In the genomic region with DNA sequence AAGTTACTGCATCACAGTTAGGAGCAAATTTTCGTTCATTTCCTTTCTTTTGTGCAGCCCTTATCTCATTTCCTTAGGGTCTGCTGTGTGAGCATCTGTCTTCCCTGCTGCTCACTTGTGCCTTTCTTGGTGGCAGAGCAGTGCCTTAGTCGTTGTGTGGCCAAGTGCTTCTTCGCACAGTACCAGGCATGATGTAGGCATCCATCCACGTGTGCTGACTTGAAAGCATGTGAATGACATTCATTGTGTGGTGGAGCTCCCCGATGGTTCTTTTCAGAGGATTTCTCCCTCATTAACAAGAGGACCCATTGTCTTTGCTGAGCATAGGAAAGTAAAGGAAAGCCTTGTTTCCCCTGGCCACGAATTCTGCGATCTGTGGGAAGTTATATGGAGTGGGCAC, we compare ENCODE assay signal across 23 mouse cellular contexts. TPM values are rescaled to one million over a fixed set of nuclear protein-coding genes. Genes with fewer than 3 reads are reported as not detected.
A peak's percentile ranks its signal among the peaks of the same experiment; 100 is the strongest.
DNase-seq lines count a peak whose midpoint lies in the region; ATAC-seq lines count a peak whose summit lies in the region.
"Had no signal": no experiment of that assay in that cellular context is flagged by ENCODE, and none has a peak within 500 bp of the region (broad histone marks: within the 10 kb centered on the region; RNA-seq: fewer than 3 reads in every experiment).

No protein-coding gene starts in this region.

- ATAC-seq in forebrain, embryonic 13.5 days = peak; percentile 57; the same call in 1 of the 2 replicates
- ATAC-seq in forebrain, embryonic 15.5 days (replicated peaks) = no peak; the same call in 1 of the 2 replicates
- ATAC-seq: CD4-positive, CD25-positive, alpha-beta regulatory T cell, adult 4 months; liver, postnatal 0 days; lung, postnatal 0 days had no signal

- H3K4me2 ChIP-seq in forebrain, embryonic 13.5 days = no peak overlapping the region
- H3K4me2 ChIP-seq in forebrain, embryonic 15.5 days (replicated peaks) = no peak overlapping the region
- H3K4me2 ChIP-seq: embryonic facial prominence, embryonic 12.5 days; heart, embryonic 11.5 days; kidney, embryonic 15.5 days; limb, embryonic 12.5 days; liver, embryonic 11.5 days had no signal

- DNase-seq in left cerebral cortex, adult 11 months (ENCODE audit: low spot score) = peak; percentile 2
- no peak for DNase-seq in left cerebral cortex, postnatal 4 days
- peak; percentile 74 for DNase-seq in brain, adult 2 months (ENCODE audit: low read depth, low spot score)
- DNase-seq in mesoderm, embryonic 11.5 days (ENCODE audit: low read depth, low spot score) = peak; percentile 25
- DNase-seq in heart, adult 9 months (ENCODE audit: low spot score in 2 of 2) = no peak
- DNase-seq: adrenal gland, postnatal 36 days; cerebellum, adult 11-12 months; cerebellum, postnatal 10 days; kidney, adult 11 months; kidney, postnatal 4 days; liver, postnatal 0 days had no signal

- no peak overlapping the region for H3K4me3 ChIP-seq in forebrain, embryonic 13.5 days
- H3K4me3 ChIP-seq in forebrain, embryonic 15.5 days = no peak overlapping the region
- H3K4me3 ChIP-seq: embryonic facial prominence, embryonic 12.5 days; erythroblast, embryonic 14.5 days; kidney, embryonic 15.5 days; limb, embryonic 12.5 days; midbrain, embryonic 10.5 days had no signal

- H3K9me3 ChIP-seq in forebrain, embryonic 13.5 days (replicated peaks) = no peaks in the 10 kb centered on the region
- no peaks in the 10 kb centered on the region for H3K9me3 ChIP-seq in forebrain, embryonic 15.5 days
- H3K9me3 ChIP-seq: embryonic facial prominence, embryonic 12.5 days; kidney, embryonic 15.5 days; limb, embryonic 12.5 days; midbrain, embryonic 10.5 days had no signal

- no peak overlapping the region for H3K9ac ChIP-seq in forebrain, embryonic 13.5 days
- H3K9ac ChIP-seq in forebrain, embryonic 15.5 days (replicated peaks) = no peak overlapping the region
- H3K9ac ChIP-seq: embryonic facial prominence, embryonic 12.5 days; kidney, embryonic 15.5 days; limb, embryonic 12.5 days; liver, postnatal 0 days had no signal

- intact Hi-C loops in left cerebral cortex, postnatal 4 days (cut with DNase I) = no loop called here

- 21% methylated on average over 7 of the region's 7 CpGs for WGBS in forebrain, embryonic 13.5 days
- WGBS in forebrain, embryonic 15.5 days = 12% methylated on average over 7 of the region's 7 CpGs

- H3K27ac ChIP-seq in forebrain, embryonic 13.5 days = no peak overlapping the region
- no peak overlapping the region for H3K27ac ChIP-seq in forebrain, embryonic 15.5 days (replicated peaks)
- H3K27ac ChIP-seq: embryonic facial prominence, embryonic 12.5 days; kidney, embryonic 15.5 days; limb, embryonic 12.5 days; macrophage; midbrain, embryonic 10.5 days had no signal

- no peaks in the 10 kb centered on the region for H3K36me3 ChIP-seq in forebrain, embryonic 13.5 days (ENCODE audit: poor library complexity, severe bottlenecking)
- H3K36me3 ChIP-seq in forebrain, embryonic 15.5 days = no peaks in the 10 kb centered on the region
- H3K36me3 ChIP-seq: embryonic facial prominence, embryonic 12.5 days; kidney, embryonic 15.5 days; limb, embryonic 12.5 days; midbrain, embryonic 10.5 days had no signal

- peaks cover 6% of the 10 kb centered on the region; the same call in 1 of the 2 replicates for H3K4me1 ChIP-seq in forebrain, embryonic 13.5 days
- H3K4me1 ChIP-seq in forebrain, embryonic 15.5 days = peaks cover 5% of the 10 kb centered on the region
- H3K4me1 ChIP-seq: embryonic facial prominence, embryonic 12.5 days; kidney, embryonic 15.5 days; midbrain, embryonic 10.5 days had no signal

- H3K27me3 ChIP-seq in forebrain, embryonic 13.5 days = peaks cover 4% of the 10 kb centered on the region; the same call in 1 of the 2 replicates
- H3K27me3 ChIP-seq in forebrain, embryonic 15.5 days = no peaks in the 10 kb centered on the region
- H3K27me3 ChIP-seq: embryonic facial prominence, embryonic 12.5 days; kidney, embryonic 15.5 days had no signal

RNA-seq across cellular contexts. Expression of a gene that starts 36.6 kb away (rescaled TPM):
- polyA plus RNA-seq in forebrain, embryonic 13.5 days (2015; fragmentation: Nextera tagmentation; extraction: Ambion mirVana) = 84.0 and 95.1 TPM in 2 replicates
- polyA plus RNA-seq in forebrain, embryonic 15.5 days (2015; fragmentation: Nextera tagmentation; extraction: Ambion mirVana) = 94.3 and 105 TPM in 2 replicates
- total RNA-seq in left cerebral cortex, postnatal 4 days (2021) = 100 to 1,000 TPM; 179 to 184 TPM

Comparison
In these comparisons a context has a peak if more than half of its experiments do, and no peak if none do; other contexts are left out.
1. DNase-seq: peak in left cerebral cortex, adult 11 months (single experiment), brain, adult 2 months (single experiment) and mesoderm, embryonic 11.5 days (single experiment); none in left cerebral cortex, postnatal 4 days (single experiment) and heart, adult 9 months (0 of 2).